Mouse (Mus musculus) neural tube, embryonic 13.5 days (tissue): Measurements from ENCODE around the gene Dis3l2. TPM values are rescaled to one million over a fixed set of nuclear protein-coding genes. Genes with fewer than 3 reads are reported as not detected.

Source experiments
- ATAC-seq: fragments of 200-750 bp; cut with Nextera tagmentation; 2 replicates; pipeline ENCODE4 v1.8.0; 2017; ENCODE audit warnings: low read depth, mild to moderate bottlenecking, moderate TSS enrichment, moderate library complexity
- H3K27ac ChIP-seq: fragments of 300-500 bp; sonication (generic); replicated peaks from 2 replicates; pipeline ENCODE4 v1.5.1; 2015; ENCODE audit warnings: moderate library complexity, mild to moderate bottlenecking, inconsistent platforms
- H3K27me3 ChIP-seq: fragments of 300-500 bp; sonication (generic); 2 replicates; pipeline ENCODE4 v1.6.1; 2015; ENCODE audit warnings: mild to moderate bottlenecking, inconsistent platforms
- H3K36me3 ChIP-seq: fragments of 300-500 bp; sonication (generic); 2 replicates; pipeline ENCODE4 v1.6.1; 2015; ENCODE audit warnings: mild to moderate bottlenecking, inconsistent platforms
- H3K4me1 ChIP-seq: fragments of 300-500 bp; sonication (generic); replicated peaks from 2 replicates; pipeline ENCODE4 v1.6.1; 2015; ENCODE audit warnings: inconsistent platforms
- H3K4me2 ChIP-seq: fragments of 300-500 bp; sonication (generic); 2 replicates; pipeline ENCODE4 v1.6.1; 2015; ENCODE audit warnings: inconsistent platforms, mild to moderate bottlenecking, moderate library complexity
- H3K4me3 ChIP-seq: fragments of 300-500 bp; sonication (generic); 2 replicates; pipeline ENCODE4 v1.5.1; 2015; ENCODE audit warnings: mild to moderate bottlenecking, inconsistent platforms
- H3K9ac ChIP-seq: fragments of 300-500 bp; sonication (generic); 2 replicates; pipeline ENCODE4 v1.6.1; 2015; ENCODE audit warnings: moderate library complexity, mild to moderate bottlenecking, inconsistent platforms
- H3K9me3 ChIP-seq: fragments of 300-500 bp; sonication (generic); 2 replicates; pipeline ENCODE4 v1.6.1; 2016; ENCODE audit warnings: inconsistent platforms
- WGBS: fragments of 180-500 bp; shearing (Covaris S2); methylation state at CpG from one replicate; pipeline ENCODE4 v1.1.7; 2015; 5-methylcytosine and 5-hydroxymethylcytosine counted together
- polyA plus RNA-seq: library from polyadenylated mRNA; unstranded; fragments of >200 nt; fragmentation: Nextera tagmentation; extraction: Ambion mirVana; gene quantifications from 2 replicates; pipeline ENCODE4 v1.2.1, GENCODE M21; 2015

Dis3l2 gene
- polyA plus RNA-seq, 1 experiment from 2014 or later, result 35.5 TPM

- H3K4me3 ChIP-seq, result no peak overlapping the region
- no peaks in the 10 kb centered on the region for H3K27me3 ChIP-seq
- H3K9ac ChIP-seq, result no peak overlapping the region
- H3K27ac ChIP-seq, result no peak overlapping the region
- no peaks in the 10 kb centered on the region for H3K36me3 ChIP-seq
- WGBS, result 74% methylated on average over 4 of the region's 4 CpGs
- no peak for ATAC-seq
- no peak overlapping the region for H3K4me2 ChIP-seq
- H3K4me1 ChIP-seq, result no peaks in the 10 kb centered on the region
- no peaks in the 10 kb centered on the region for H3K9me3 ChIP-seq
These were observed 353.5 kb downstream of the Dis3l2 start for GRCm38 (mm10) chr1:87057075-87057474.

GRCm38 (mm10) chr1:87059042-87059665, 355.5 kb downstream of the Dis3l2 start:
- H3K36me3 ChIP-seq, result no peaks in the 10 kb centered on the region
- H3K9ac ChIP-seq, result no peak overlapping the region
- no peak overlapping the region for H3K4me3 ChIP-seq
- H3K27ac ChIP-seq, result no peak overlapping the region
- H3K9me3 ChIP-seq, result no peaks in the 10 kb centered on the region
- WGBS, result 82% methylated on average over 8 of the region's 8 CpGs
- H3K4me2 ChIP-seq, result no peak overlapping the region
- no peaks in the 10 kb centered on the region for H3K4me1 ChIP-seq
- H3K27me3 ChIP-seq, result no peaks in the 10 kb centered on the region
- ATAC-seq, result no peak

- ATAC-seq, result no peak
- no peaks in the 10 kb centered on the region for H3K9me3 ChIP-seq
These were observed 357.3 kb downstream of the Dis3l2 start for GRCm38 (mm10) chr1:87060913-87061312.

GRCm38 (mm10) chr1:87070720-87071119, 367.1 kb downstream of the Dis3l2 start:
- H3K4me1 ChIP-seq, result peaks cover 6% of the 10 kb centered on the region; the same call in 1 of the 2 replicates
- 46% methylated on average over 16 of the region's 16 CpGs for WGBS
- H3K27me3 ChIP-seq, result no peaks in the 10 kb centered on the region
- ATAC-seq, result no peak
- H3K4me2 ChIP-seq, result no peak overlapping the region
- no peak overlapping the region for H3K4me3 ChIP-seq
- no peak overlapping the region for H3K9ac ChIP-seq
- no peaks in the 10 kb centered on the region for H3K9me3 ChIP-seq
- H3K36me3 ChIP-seq, result no peaks in the 10 kb centered on the region
- no peak overlapping the region for H3K27ac ChIP-seq

More at GRCm38 (mm10) chr1:87060913-87061312, 357.3 kb downstream of the Dis3l2 start:
- H3K27me3 ChIP-seq, result no peaks in the 10 kb centered on the region
- H3K4me1 ChIP-seq, result no peaks in the 10 kb centered on the region
- H3K27ac ChIP-seq, result no peak overlapping the region
- H3K9ac ChIP-seq, result no peak overlapping the region
- H3K4me2 ChIP-seq, result no peak overlapping the region
- no peaks in the 10 kb centered on the region for H3K36me3 ChIP-seq
- no peak overlapping the region for H3K4me3 ChIP-seq

GRCm38 (mm10) chr1:87073776-87074175, 370.2 kb downstream of the Dis3l2 start:
- H3K27me3 ChIP-seq, result no peaks in the 10 kb centered on the region
- no peak overlapping the region for H3K4me3 ChIP-seq
- H3K9me3 ChIP-seq, result no peaks in the 10 kb centered on the region
- ATAC-seq, result no peak
- H3K36me3 ChIP-seq, result no peaks in the 10 kb centered on the region
- H3K4me1 ChIP-seq, result peaks cover 6% of the 10 kb centered on the region; the same call in 1 of the 2 replicates
- no peak overlapping the region for H3K27ac ChIP-seq
- 88% methylated on average over 8 of the region's 8 CpGs for WGBS
- H3K4me2 ChIP-seq, result no peak overlapping the region
- H3K9ac ChIP-seq, result no peak overlapping the region

GRCm38 (mm10) chr1:87086196-87086595, 382.6 kb downstream of the Dis3l2 start:
- ATAC-seq, result no peak
- Histone ChIP-seq H3K9ac (no peak overlapping the region), H3K9me3 (no peaks in the 10 kb centered on the region), H3K27ac (no peak overlapping the region), H3K36me3 (no peaks in the 10 kb centered on the region), H3K4me1 (no peaks in the 10 kb centered on the region), H3K4me3 (no peak overlapping the region), H3K4me2 (no peak overlapping the region), H3K27me3 (no peaks in the 10 kb centered on the region)
- WGBS, result 77% methylated on average over 4 of the region's 4 CpGs

GRCm38 (mm10) chr1:87086964-87087363, 383.4 kb downstream of the Dis3l2 start:
- Histone ChIP-seq H3K4me1 (no peaks in the 10 kb centered on the region), H3K4me2 (no peak overlapping the region), H3K9me3 (no peaks in the 10 kb centered on the region), H3K4me3 (no peak overlapping the region), H3K27me3 (no peaks in the 10 kb centered on the region), H3K9ac (no peak overlapping the region), H3K36me3 (no peaks in the 10 kb centered on the region), H3K27ac (no peak overlapping the region)
- 75% methylated on average over 17 of the region's 17 CpGs for WGBS
- ATAC-seq, result no peak

GRCm38 (mm10) chr1:87089251-87089650, 385.6 kb downstream of the Dis3l2 start:
- H3K4me1 ChIP-seq, result no peaks in the 10 kb centered on the region
- no peak overlapping the region for H3K4me2 ChIP-seq
- WGBS, result 93% methylated on average over 11 of the region's 11 CpGs
- no peak overlapping the region for H3K9ac ChIP-seq
- no peak overlapping the region for H3K4me3 ChIP-seq
- no peaks in the 10 kb centered on the region for H3K36me3 ChIP-seq
- ATAC-seq, result no peak
- no peak overlapping the region for H3K27ac ChIP-seq
- H3K27me3 ChIP-seq, result no peaks in the 10 kb centered on the region
- H3K9me3 ChIP-seq, result no peaks in the 10 kb centered on the region

- 88% methylated on average over 4 of the region's 4 CpGs for WGBS
- Histone ChIP-seq H3K9ac (no peak within 1 kb of the TSS), H3K4me3 (no peak within 1 kb of the TSS)
These were observed 386.2 kb downstream of the Dis3l2 start, which contains the start of gene Alppl2 for GRCm38 (mm10) chr1:87089828-87090227. TSS of gene Alppl2 (minus strand) at chr1:87089928.

GRCm38 (mm10) chr1:87095642-87096041, 392.0 kb downstream of the Dis3l2 start:
- H3K4me3 ChIP-seq, result no peak overlapping the region
- H3K27ac ChIP-seq, result no peak overlapping the region
- WGBS, result 86% methylated on average over 8 of the region's 8 CpGs
- peaks cover 6% of the 10 kb centered on the region for H3K4me1 ChIP-seq
- ATAC-seq, result no peak
- no peak overlapping the region for H3K4me2 ChIP-seq
- no peaks in the 10 kb centered on the region for H3K36me3 ChIP-seq
- H3K9me3 ChIP-seq, result no peaks in the 10 kb centered on the region
- peaks cover 23% of the 10 kb centered on the region; the same call in 1 of the 2 replicates for H3K27me3 ChIP-seq
- no peak overlapping the region for H3K9ac ChIP-seq

More at GRCm38 (mm10) chr1:87089828-87090227, 386.2 kb downstream of the Dis3l2 start, which contains the start of gene Alppl2:
- no peaks in the 10 kb centered on the region for H3K36me3 ChIP-seq
- H3K27ac ChIP-seq, result no peak within 1 kb of the TSS
- H3K27me3 ChIP-seq, result no peaks in the 10 kb centered on the region
- H3K4me2 ChIP-seq, result no peak within 1 kb of the TSS
- no peak for ATAC-seq
- H3K9me3 ChIP-seq, result no peaks in the 10 kb centered on the region
- H3K4me1 ChIP-seq, result no peaks in the 10 kb centered on the region

GRCm38 (mm10) chr1:87098358-87098975, 394.9 kb downstream of the Dis3l2 start:
- peak; percentile 81 for ATAC-seq
- H3K4me1 ChIP-seq, result peaks cover 6% of the 10 kb centered on the region
- H3K4me2 ChIP-seq, result peak overlapping the region; percentile 33; the same call in 1 of the 2 replicates
- H3K9me3 ChIP-seq, result no peaks in the 10 kb centered on the region
- H3K9ac ChIP-seq, result no peak overlapping the region
- 12% methylated on average over 30 of the region's 30 CpGs for WGBS
- no peak overlapping the region for H3K4me3 ChIP-seq
- no peaks in the 10 kb centered on the region for H3K36me3 ChIP-seq
- H3K27ac ChIP-seq, result no peak overlapping the region
- H3K27me3 ChIP-seq, result peaks cover 23% of the 10 kb centered on the region; the same call in 1 of the 2 replicates
